Mouse (Mus musculus) bone marrow macrophage, adult 2 months (primary cell): ENCODE data around the gene Ccdc92b.

Source experiments
- CTCF ChIP-seq: IDR thresholded peaks from 2 replicates; pipeline ENCODE4 v1.5.1; 2012; ENCODE audit warnings: low read depth, mild to moderate bottlenecking, low read length, moderate library complexity
- POLR2A ChIP-seq: IDR thresholded peaks from 2 replicates; pipeline ENCODE4 v1.6.1; 2012; ENCODE audit warnings: mild to moderate bottlenecking, low read depth, low read length, borderline replicate concordance

DNA sequence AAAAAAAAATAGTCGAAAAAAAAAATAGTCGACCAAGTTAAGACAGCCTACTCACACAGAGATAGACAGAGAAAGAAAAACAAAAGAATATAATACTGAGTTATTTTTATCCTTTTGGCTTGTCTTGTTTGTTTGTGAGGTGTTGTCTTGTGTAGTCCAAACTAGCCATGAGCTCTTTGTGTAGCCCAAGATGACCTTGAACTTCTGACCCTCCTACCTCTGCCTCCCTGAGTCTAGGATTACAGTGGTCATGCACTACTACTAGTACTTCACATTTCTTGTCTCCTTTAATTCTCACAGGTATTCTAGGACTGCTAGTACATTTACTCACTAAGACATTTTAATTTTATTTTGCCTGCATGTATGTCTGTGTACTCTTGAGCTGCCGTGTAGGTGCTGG lies 8.1 kb downstream of the Ccdc92b start:
- TF ChIP-seq CTCF: no peak
- no peak for TF ChIP-seq POLR2A
